Mouse (Mus musculus) forebrain, embryonic 16.5 days (tissue): ENCODE results near the gene Rheb. TPM values are rescaled to one million over a fixed set of nuclear protein-coding genes. Genes with fewer than 3 reads are reported as not detected.
A peak's percentile ranks its signal among the peaks of the same experiment; 100 is the strongest.
"Not testable (repeated sequence)": the region's sequence is repeated elsewhere in the genome, so short reads cannot be mapped to it uniquely, and the experiment has no call there.

Source experiments
- ATAC-seq: fragments of 200-750 bp; cut with Nextera tagmentation; 2 replicates; pipeline ENCODE4 v1.8.0; 2017; ENCODE audit warnings: mild to moderate bottlenecking, moderate library complexity
- H3K27ac ChIP-seq: fragments of 300-500 bp; sonication (generic); 2 replicates; pipeline ENCODE4 v1.5.1; 2014; ENCODE audit warnings: low read length, control low read depth
- H3K27me3 ChIP-seq: fragments of 300-500 bp; sonication (generic); replicated peaks from 2 replicates; pipeline ENCODE4 v1.6.1; 2014; ENCODE audit warnings: low read length; ENCODE audit not compliant: control insufficient read depth, insufficient read depth
- H3K36me3 ChIP-seq: fragments of 300-500 bp; sonication (generic); 2 replicates; pipeline ENCODE4 v1.6.1; 2014; ENCODE audit not compliant: control insufficient read depth, insufficient read depth
- H3K4me1 ChIP-seq: fragments of 300-500 bp; sonication (generic); replicated peaks from 2 replicates; pipeline ENCODE4 v1.6.1; 2014; ENCODE audit warnings: low read length; ENCODE audit not compliant: control insufficient read depth, insufficient read depth
- H3K4me2 ChIP-seq: fragments of 300-500 bp; sonication (generic); 2 replicates; pipeline ENCODE4 v1.6.1; 2014; ENCODE audit warnings: mild to moderate bottlenecking, low read length, control low read depth
- H3K4me3 ChIP-seq: fragments of 300-500 bp; sonication (generic); replicated peaks from 2 replicates; pipeline ENCODE4 v1.5.1; 2014; ENCODE audit warnings: mild to moderate bottlenecking, low read length, control low read depth
- H3K9ac ChIP-seq: fragments of 300-500 bp; sonication (generic); replicated peaks from 2 replicates; pipeline ENCODE4 v1.6.1; 2014; ENCODE audit warnings: low read depth, low read length, control low read depth
- H3K9me3 ChIP-seq: fragments of 300-500 bp; sonication (generic); 2 replicates; pipeline ENCODE4 v1.6.1; 2016; ENCODE audit warnings: low read length; ENCODE audit not compliant: control insufficient read depth
- WGBS: fragments of 180-500 bp; shearing (Covaris S2); extraction: QIAGEN DNeasy Blood & Tissue Kit; methylation state at CpG from one replicate; pipeline ENCODE4 v1.1.7; 2014; 5-methylcytosine and 5-hydroxymethylcytosine counted together
- polyA plus RNA-seq: library from polyadenylated mRNA; unstranded; fragments of >200 nt; fragmentation: Nextera tagmentation; extraction: Ambion mirVana; gene quantifications from 2 replicates; pipeline ENCODE4 v1.2.1, GENCODE M21; 2015

Rheb gene
- polyA plus RNA-seq, 1 experiment from 2014 or later = 273 TPM

GRCm38 (mm10) chr5:24848261-24848660 lies 5.8 kb upstream of the Rheb start:
- ATAC-seq, H3K27ac ChIP-seq, H3K9me3 ChIP-seq, H3K9ac ChIP-seq, H3K4me1 ChIP-seq, H3K4me3 ChIP-seq, H3K36me3 ChIP-seq, H3K27me3 ChIP-seq, H3K4me2 ChIP-seq: not testable (repeated sequence)
- 89% methylated on average over 14 of the region's 14 CpGs for WGBS

GRCm38 (mm10) chr5:24843841-24844240 lies 1.4 kb upstream of the Rheb start:
- Histone ChIP-seq H3K4me2 (no peak overlapping the region), H3K27ac (no peak overlapping the region), H3K4me1 (peaks cover 27% of the 10 kb centered on the region), H3K36me3 (no peaks in the 10 kb centered on the region), H3K9ac (no peak overlapping the region), H3K4me3 (no peak overlapping the region), H3K9me3 (no peaks in the 10 kb centered on the region), H3K27me3 (no peaks in the 10 kb centered on the region)
- no peak for ATAC-seq
- 90% methylated on average over 5 of the region's 5 CpGs for WGBS

GRCm38 (mm10) chr5:24843103-24843475 lies 665 bp upstream of the Rheb start:
- peak; percentile 11 for ATAC-seq
- Histone ChIP-seq H3K9ac (peak overlapping the region; percentile 69), H3K4me2 (peak overlapping the region; percentile 78), H3K9me3 (no peaks in the 10 kb centered on the region), H3K4me1 (peaks cover 28% of the 10 kb centered on the region), H3K4me3 (peak overlapping the region; percentile 91), H3K27ac (peak overlapping the region; percentile 91), H3K27me3 (no peaks in the 10 kb centered on the region), H3K36me3 (no peaks in the 10 kb centered on the region)
- under 1% methylated on average over 21 of the region's 21 CpGs for WGBS

GRCm38 (mm10) chr5:24841662-24842273 lies 656 bp downstream of the Rheb start:
- H3K9ac ChIP-seq = peak overlapping the region; percentile 91
- peak overlapping the region; percentile 98 for H3K27ac ChIP-seq
- H3K27me3 ChIP-seq = no peaks in the 10 kb centered on the region
- H3K36me3 ChIP-seq = no peaks in the 10 kb centered on the region
- H3K4me1 ChIP-seq = peaks cover 28% of the 10 kb centered on the region
- under 1% methylated on average over 48 of the region's 50 CpGs for WGBS
- peak overlapping the region; percentile 54 for H3K4me2 ChIP-seq
- H3K4me3 ChIP-seq = peak overlapping the region; percentile 91
- no peaks in the 10 kb centered on the region for H3K9me3 ChIP-seq
- peak; percentile 2 for ATAC-seq

GRCm38 (mm10) chr5:24840975-24841431 lies 1.4 kb downstream of the Rheb start:
- no peak for ATAC-seq
- H3K9me3 ChIP-seq = no peaks in the 10 kb centered on the region
- peak overlapping the region; percentile 91 for H3K4me3 ChIP-seq
- H3K4me1 ChIP-seq = peaks cover 28% of the 10 kb centered on the region
- H3K9ac ChIP-seq = peak overlapping the region; percentile 91
- no peaks in the 10 kb centered on the region for H3K36me3 ChIP-seq
- H3K27me3 ChIP-seq = no peaks in the 10 kb centered on the region
- no peak overlapping the region for H3K27ac ChIP-seq
- WGBS = 21% methylated on average over 11 of the region's 11 CpGs
- H3K4me2 ChIP-seq = peak overlapping the region; percentile 54

GRCm38 (mm10) chr5:24834491-24834890 lies 7.9 kb downstream of the Rheb start:
- Histone ChIP-seq H3K4me3 (no peak overlapping the region), H3K4me1 (peaks cover 13% of the 10 kb centered on the region), H3K9me3 (no peaks in the 10 kb centered on the region), H3K36me3 (no peaks in the 10 kb centered on the region), H3K27me3 (no peaks in the 10 kb centered on the region), H3K27ac (no peak overlapping the region), H3K4me2 (no peak overlapping the region), H3K9ac (no peak overlapping the region)
- no peak for ATAC-seq
- 58% methylated on average over 5 of the region's 5 CpGs for WGBS

GRCm38 (mm10) chr5:24831912-24832311 lies 10.5 kb downstream of the Rheb start:
- no peak for ATAC-seq
- no peak overlapping the region for H3K27ac ChIP-seq
- H3K4me2 ChIP-seq = no peak overlapping the region
- H3K36me3 ChIP-seq = no peaks in the 10 kb centered on the region
- H3K4me1 ChIP-seq = peaks cover 8% of the 10 kb centered on the region
- WGBS = 92% methylated on average over 3 of the region's 3 CpGs
- no peak overlapping the region for H3K9ac ChIP-seq
- H3K4me3 ChIP-seq = no peak overlapping the region
- H3K27me3 ChIP-seq = no peaks in the 10 kb centered on the region
- H3K9me3 ChIP-seq = no peaks in the 10 kb centered on the region

- 92% methylated on average over 3 of the region's 3 CpGs for WGBS
- no peak overlapping the region for H3K4me2 ChIP-seq
- no peaks in the 10 kb centered on the region for H3K9me3 ChIP-seq
- H3K27ac ChIP-seq = no peak overlapping the region
- no peak overlapping the region for H3K4me3 ChIP-seq
- no peak overlapping the region for H3K9ac ChIP-seq
- H3K27me3 ChIP-seq = no peaks in the 10 kb centered on the region
- ATAC-seq = no peak
- no peaks in the 10 kb centered on the region for H3K36me3 ChIP-seq
- H3K4me1 ChIP-seq = peaks cover 4% of the 10 kb centered on the region; the same call in 1 of the 2 replicates
Observed at GRCm38 (mm10) chr5:24828446-24828845, 14.0 kb downstream of the Rheb start.

GRCm38 (mm10) chr5:24827173-24827572 lies 15.3 kb downstream of the Rheb start:
- H3K27me3 ChIP-seq = no peaks in the 10 kb centered on the region
- H3K27ac ChIP-seq = no peak overlapping the region
- H3K4me2 ChIP-seq = no peak overlapping the region
- WGBS = 82% methylated on average over 2 of the region's 2 CpGs
- no peak overlapping the region for H3K4me3 ChIP-seq
- no peak for ATAC-seq
- H3K4me1 ChIP-seq = peaks cover 4% of the 10 kb centered on the region; the same call in 1 of the 2 replicates
- H3K9me3 ChIP-seq = no peaks in the 10 kb centered on the region
- H3K9ac ChIP-seq = no peak overlapping the region
- no peaks in the 10 kb centered on the region for H3K36me3 ChIP-seq
